ENCODE assay signal across 24 mouse cellular contexts in genomic region chr7:53117666-53118065, GRCm38 (mm10).
DNase-seq lines count a peak whose midpoint lies in the region; ATAC-seq and TF ChIP-seq lines count a peak whose summit lies in the region.
"Had no signal": no experiment of that assay in that cellular context is flagged by ENCODE, and none has a peak within 500 bp of the region (broad histone marks: within the 10 kb centered on the region; RNA-seq: fewer than 3 reads in every experiment).

No protein-coding gene starts in this region.

- no peak overlapping the region for H3K4me3 ChIP-seq in ES-E14 (ENCODE audit: insufficient read depth in 1 of 2, low read depth in 1 of 2, low read length in 2 of 2, poor library complexity in 1 of 2, severe bottlenecking in 1 of 2)
- H3K4me3 ChIP-seq in kidney, adult 2 months (ENCODE audit: insufficient read depth, low read depth, low read length): no peak overlapping the region
- H3K4me3 ChIP-seq in stomach, postnatal 0 days (ENCODE audit: low read depth, low read length): no peak overlapping the region

- no peak for TF ChIP-seq CTCF in kidney, adult 2 months (conservative IDR thresholded peaks at IDR 0.05; ENCODE audit: insufficient read depth, insufficient read length, low read depth, low read length)
- TF ChIP-seq CTCF in stomach, postnatal 0 days (IDR thresholded peaks at IDR 0.05; ENCODE audit: low read depth): no peak

- peaks cover 0 to 1% of the 10 kb centered on the region in 2 experiments; a peak in 1 of 4 replicates for H3K4me1 ChIP-seq in ES-E14 (ENCODE audit: control insufficient read depth in 2 of 2, insufficient read depth in 2 of 2, low read length in 2 of 2, poor library complexity in 1 of 2)
- no peaks in the 10 kb centered on the region for H3K4me1 ChIP-seq in kidney, adult 2 months (ENCODE audit: control insufficient read depth, insufficient read depth, low read length)
- no peaks in the 10 kb centered on the region for H3K4me1 ChIP-seq in stomach, postnatal 0 days (replicated peaks; ENCODE audit: control insufficient read depth, insufficient read depth)

- H3K27ac ChIP-seq in ES-E14 (ENCODE audit: insufficient read depth, low read depth, low read length, poor library complexity, severe bottlenecking): no peak overlapping the region
- no peak overlapping the region for H3K27ac ChIP-seq in kidney, adult 2 months (ENCODE audit: insufficient read depth, low read depth, low read length)
- H3K27ac ChIP-seq in stomach, postnatal 0 days (replicated peaks): no peak overlapping the region

- in situ Hi-C loops in ES-E14 (cut with MboI; ENCODE audit: low sequenced_read_pairs in 2 of 2, unreplicated experiment in 2 of 2): no loop called here

- no peaks in the 10 kb centered on the region for H3K27me3 ChIP-seq in kidney, adult 2 months (replicated peaks; ENCODE audit: control insufficient read depth, insufficient read depth, low read length)
- H3K27me3 ChIP-seq in stomach, postnatal 0 days (ENCODE audit: control insufficient read depth, insufficient read depth, low read length): no peaks in the 10 kb centered on the region
- H3K27me3 ChIP-seq: CH12.LX, Patski had no signal

- no peak overlapping the region for H3K4me2 ChIP-seq in stomach, postnatal 0 days (replicated peaks; ENCODE audit: low read depth)

- TF ChIP-seq POLR2A in kidney, adult 2 months (IDR thresholded peaks at IDR 0.05; ENCODE audit: low read depth, low read length): no peak

- no peaks in the 10 kb centered on the region for H3K9me3 ChIP-seq in ES-E14 (ENCODE audit: control insufficient read depth, insufficient read depth, low read depth, low read length)
- H3K9me3 ChIP-seq in stomach, postnatal 0 days (ENCODE audit: control insufficient read depth, low read length): no peaks in the 10 kb centered on the region
- H3K9me3 ChIP-seq: G1E had no signal

- no peak overlapping the region for H3K9ac ChIP-seq in ES-E14 (ENCODE audit: insufficient read depth, low read depth, low read length, poor library complexity, severe bottlenecking)
- no peak overlapping the region for H3K9ac ChIP-seq in stomach, postnatal 0 days (ENCODE audit: low read length)

- DNase-seq in ES-E14 (ENCODE audit: low read depth, low spot score) (peak; percentile 12), R1 (ENCODE audit: low read depth, low spot score) (peak; percentile 52), ZHBTc4 (ENCODE audit: low read depth, low spot score) (peak; percentile 56)
- DNase-seq in kidney, adult 2 months: no peak
- no peak for DNase-seq in stomach, postnatal 0 days (ENCODE audit: low spot score)
- DNase-seq: adrenal gland, adult 2 months; adrenal gland, adult 8-10 months; adrenal gland, postnatal 10 days; adrenal gland, postnatal 14 days; adrenal gland, postnatal 25 days; adrenal gland, postnatal 36 days; B cell, adult 2 months; cerebellum, adult 11 months; cerebellum, adult 11-12 months; cerebellum, adult 18-20 months; cerebellum, adult 2 months; cerebellum, adult 8-10 months; cerebellum, adult 9-10 months had no signal

- no peak for ATAC-seq in stomach, postnatal 0 days (ENCODE audit: low FRiP score, low TSS enrichment)
- no peak for ATAC-seq in granulocyte monocyte progenitor cell, adult 5-6 weeks (replicated peaks; ENCODE audit: poor library complexity, severe bottlenecking)
- ATAC-seq: activated CD4-positive, CD25-positive, alpha-beta regulatory T cell, adult 4 months; CD4-positive, CD25-positive, alpha-beta regulatory T cell, adult 4 months; Patski had no signal

- no peak for TF ChIP-seq EP300 in stomach, postnatal 0 days (optimal IDR thresholded peaks at IDR 0.05)

- no peaks in the 10 kb centered on the region for H3K36me3 ChIP-seq in ES-E14 (ENCODE audit: control insufficient read depth, insufficient read depth, low read length, poor library complexity, severe bottlenecking)
- no peaks in the 10 kb centered on the region for H3K36me3 ChIP-seq in kidney, adult 2 months (ENCODE audit: control insufficient read depth, insufficient read depth, low read length)
- H3K36me3 ChIP-seq in stomach, postnatal 0 days (ENCODE audit: control insufficient read depth, insufficient read depth, low read length): no peaks in the 10 kb centered on the region
- H3K36me3 ChIP-seq: G1E had no signal

TF ChIP-seq in ES-E14, 5 proteins besides CTCF, POLR2A, EP300 and RAD21:
- TF ChIP-seq MAFK (IDR thresholded peaks at IDR 0.05; ENCODE audit: insufficient read depth, low read depth, low read length): no peak
- TF ChIP-seq CHD2 (IDR thresholded peaks at IDR 0.05; ENCODE audit: low read depth, low read length): no peak
- no peak for TF ChIP-seq ZC3H11A (IDR thresholded peaks at IDR 0.05; ENCODE audit: borderline replicate concordance, low read depth, low read length)
- TF ChIP-seq HCFC1 (IDR thresholded peaks at IDR 0.05; ENCODE audit: borderline replicate concordance, insufficient read depth, low read length): no peak
- TF ChIP-seq ZNF384 (IDR thresholded peaks at IDR 0.05; ENCODE audit: low read depth, low read length): no peak

Comparison
In these comparisons a context has a peak if more than half of its experiments do, and no peak if none do; other contexts are left out.
1. DNase-seq: peak in ES-E14 (single experiment), R1 (single experiment) and ZHBTc4 (single experiment); none in kidney, adult 2 months (single experiment) and stomach, postnatal 0 days (single experiment).